Mouse (Mus musculus): ENCODE measurements at regions not wholly inside any gene's neighbourhood (a gene's known extent, or its start where the extent isn't known, plus 50 kb on each side); places are given as distances from the start of the nearest gene placed in this dataset.

DNA sequence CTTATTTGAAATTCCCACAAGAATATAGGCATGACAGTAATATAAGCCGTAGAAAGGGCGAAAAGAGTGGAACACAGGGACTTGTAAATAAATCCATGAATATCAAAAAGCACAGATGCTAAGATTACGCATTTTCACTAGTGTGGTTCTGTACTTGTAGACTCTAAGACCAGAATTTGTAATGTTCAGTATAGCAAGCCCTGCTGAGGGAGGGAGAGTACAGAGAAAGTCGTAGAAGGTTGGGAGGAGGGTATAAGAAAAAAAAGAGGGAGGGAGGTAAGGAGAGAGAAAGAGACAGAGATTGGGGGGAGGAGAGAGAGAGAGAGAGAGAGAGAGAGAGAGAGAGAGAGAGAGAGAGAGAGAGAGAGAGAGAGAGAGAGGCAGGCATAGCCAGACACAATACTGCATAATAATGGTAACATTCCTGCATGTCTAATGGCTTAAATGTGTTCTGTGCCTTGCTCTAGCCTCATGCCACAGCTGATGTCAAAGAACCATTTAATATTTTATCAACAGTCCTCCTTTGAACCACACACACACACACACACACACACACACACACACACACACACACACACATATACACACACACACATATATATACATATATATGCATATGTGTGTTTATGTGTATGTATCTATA is 354.1 kb upstream of the Tmem161b start:
- Histone ChIP-seq H3K27me3 (ENCODE audit: control insufficient read depth, insufficient read depth, low read length, poor library complexity, severe bottlenecking) (no peaks in the 10 kb centered on the region; the same call in 1 of the 2 replicates), H3K36me3 (ENCODE audit: control insufficient read depth, insufficient read depth, low read length, poor library complexity, severe bottlenecking) (no peaks in the 10 kb centered on the region)
- no peak for DNase-seq (ENCODE audit: low read depth, low spot score)

DNA sequence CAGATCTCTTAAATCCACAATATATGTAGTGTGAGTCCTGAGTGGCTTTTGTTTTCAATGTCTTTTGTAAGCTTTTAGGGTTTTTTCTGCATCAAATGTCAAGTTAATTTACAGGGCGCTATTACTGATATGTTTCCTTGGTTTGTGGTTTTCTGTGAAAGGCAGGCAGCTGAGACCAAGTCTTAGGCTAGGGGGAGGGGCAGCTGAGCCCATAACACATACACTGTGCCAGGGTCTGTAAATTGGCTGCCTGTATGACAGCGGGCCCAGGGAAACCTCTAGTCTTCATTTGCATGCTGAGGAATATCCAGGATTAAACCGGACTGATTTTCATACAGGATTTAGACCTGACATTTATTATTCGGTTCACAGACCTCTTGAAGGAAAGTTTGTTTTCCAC is 353.2 kb upstream of the Tmem161b start:
- Histone ChIP-seq H3K27me3 (ENCODE audit: control insufficient read depth, insufficient read depth, low read length, poor library complexity, severe bottlenecking) (no peaks in the 10 kb centered on the region; the same call in 1 of the 2 replicates), H3K36me3 (ENCODE audit: control insufficient read depth, insufficient read depth, low read length, poor library complexity, severe bottlenecking) (no peaks in the 10 kb centered on the region)
- DNase-seq (ENCODE audit: low read depth, low spot score): no peak

DNA sequence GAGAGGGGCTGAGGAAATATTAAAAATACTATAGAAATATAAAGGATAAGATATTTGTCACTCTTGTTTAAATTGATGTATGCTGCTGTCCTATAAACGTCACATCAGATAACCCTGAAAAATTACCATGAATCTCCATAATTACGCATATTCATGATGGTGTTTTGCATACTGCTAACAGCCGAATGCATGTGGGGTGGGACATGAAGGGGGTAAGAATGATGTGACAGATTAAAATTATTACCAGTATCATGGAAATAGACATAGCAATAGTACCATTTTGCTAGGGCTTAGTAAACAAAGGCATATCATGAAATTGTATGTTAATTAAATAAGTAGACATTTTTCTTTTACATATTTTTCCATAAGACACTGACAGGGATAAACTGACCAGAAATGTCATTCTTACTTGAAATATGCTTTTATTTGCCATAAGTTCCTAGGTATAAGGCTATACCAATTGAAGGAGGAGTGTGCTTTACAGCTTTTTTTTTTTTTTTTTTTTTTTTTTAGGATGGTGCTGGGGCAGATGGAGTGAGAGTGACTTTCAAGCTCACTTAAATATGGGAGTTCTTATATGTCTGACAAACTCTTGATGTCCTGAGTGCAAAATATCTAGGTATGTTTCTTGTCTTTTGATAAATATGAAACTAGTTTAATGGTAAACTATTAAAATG is 349.8 kb upstream of the Tmem161b start:
- DNase-seq (ENCODE audit: low read depth, low spot score): no peak
- Histone ChIP-seq H3K36me3 (ENCODE audit: control insufficient read depth, insufficient read depth, low read length, poor library complexity, severe bottlenecking) (no peaks in the 10 kb centered on the region), H3K27me3 (ENCODE audit: control insufficient read depth, insufficient read depth, low read length, poor library complexity, severe bottlenecking) (no peaks in the 10 kb centered on the region; the same call in 1 of the 2 replicates)

DNA sequence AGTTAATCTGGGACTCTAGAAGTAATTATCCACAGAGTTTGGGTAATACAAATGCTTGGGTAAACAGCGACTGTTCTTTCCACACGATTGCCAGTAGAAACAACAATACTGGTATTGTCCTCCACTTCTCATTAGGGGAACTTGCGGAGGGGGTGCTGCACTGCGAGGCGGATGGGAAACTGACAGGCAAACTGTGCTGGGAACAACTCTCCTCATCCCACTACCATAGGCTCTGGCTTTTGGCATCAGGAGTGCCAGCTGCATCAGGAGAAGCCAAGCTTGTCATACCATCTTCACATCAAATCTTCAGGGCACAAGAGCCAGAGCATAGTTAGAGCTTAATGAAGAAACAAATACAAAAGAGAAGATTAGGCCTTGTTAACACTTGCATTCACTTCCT is 349.2 kb upstream of the Tmem161b start:
- no peaks in the 10 kb centered on the region; the same call in 1 of the 2 replicates for H3K27me3 ChIP-seq (ENCODE audit: control insufficient read depth, insufficient read depth, low read length, poor library complexity, severe bottlenecking)
- no peaks in the 10 kb centered on the region for H3K36me3 ChIP-seq (ENCODE audit: control insufficient read depth, insufficient read depth, low read length, poor library complexity, severe bottlenecking)
- no peak for DNase-seq (ENCODE audit: low read depth, low spot score)

DNA sequence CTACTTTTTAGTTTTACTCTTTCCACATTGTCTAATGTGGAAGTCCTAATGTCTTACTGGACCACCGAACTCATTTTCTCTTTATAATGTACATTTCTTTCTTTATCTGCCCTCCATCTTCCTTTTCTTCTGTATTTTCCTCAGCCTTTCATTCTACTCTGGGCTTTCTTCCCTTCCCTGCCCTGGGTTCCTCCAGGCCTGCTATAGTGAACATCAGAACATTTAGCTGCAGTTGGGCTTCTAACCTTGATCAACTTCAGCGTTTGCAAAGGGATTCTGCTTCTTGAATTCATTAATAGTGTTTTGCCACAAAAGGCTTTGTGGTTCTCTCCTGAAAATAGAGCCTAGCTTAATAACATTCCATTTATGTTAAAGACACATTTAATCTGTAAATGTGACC is 342.5 kb upstream of the Tmem161b start:
- DNase-seq (ENCODE audit: low read depth, low spot score): no peak
- Histone ChIP-seq H3K36me3 (ENCODE audit: control insufficient read depth, insufficient read depth, low read length, poor library complexity, severe bottlenecking) (no peaks in the 10 kb centered on the region), H3K27me3 (ENCODE audit: control insufficient read depth, insufficient read depth, low read length, poor library complexity, severe bottlenecking) (no peaks in the 10 kb centered on the region)

DNA sequence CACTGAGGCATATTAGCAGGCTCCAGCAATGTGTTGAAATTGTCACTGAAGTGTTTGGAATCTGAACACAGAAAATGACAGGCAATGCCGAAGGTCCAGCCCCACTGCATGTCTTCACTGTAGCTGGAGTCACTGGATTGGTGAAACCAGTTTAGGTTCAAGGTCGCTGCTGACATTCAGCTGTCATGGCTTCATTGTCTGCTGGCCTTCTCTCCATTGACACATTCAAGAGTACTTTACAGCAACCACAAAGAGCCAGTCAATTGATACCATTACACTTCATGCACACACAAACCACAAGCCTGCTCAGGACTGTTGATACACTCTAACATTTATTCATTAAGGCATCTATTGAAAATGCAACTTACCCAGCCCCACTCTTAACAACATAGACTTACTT is 341.8 kb upstream of the Tmem161b start:
- Histone ChIP-seq H3K36me3 (ENCODE audit: control insufficient read depth, insufficient read depth, low read length, poor library complexity, severe bottlenecking) (no peaks in the 10 kb centered on the region), H3K27me3 (ENCODE audit: control insufficient read depth, insufficient read depth, low read length, poor library complexity, severe bottlenecking) (no peaks in the 10 kb centered on the region)
- DNase-seq (ENCODE audit: low read depth, low spot score): no peak

DNA sequence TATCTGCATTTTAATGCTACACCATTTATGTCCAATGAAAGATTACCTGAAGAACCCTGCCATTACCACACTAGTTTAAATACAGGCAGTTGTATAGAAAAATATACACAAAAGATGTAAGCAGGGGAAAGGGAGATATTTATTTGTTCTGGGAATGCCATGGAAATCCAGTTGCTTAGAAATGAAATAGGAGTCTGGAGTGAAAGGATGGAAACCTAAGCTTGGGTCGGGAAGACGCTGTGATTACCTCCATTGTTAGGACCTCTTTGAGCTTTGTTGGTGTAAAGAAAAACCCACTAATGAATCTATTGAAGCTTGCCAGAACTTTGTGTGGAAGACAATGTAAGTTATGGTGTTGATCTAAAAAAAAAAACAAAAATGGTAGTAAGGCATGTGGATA is 341.3 kb upstream of the Tmem161b start:
- Histone ChIP-seq H3K27me3 (ENCODE audit: control insufficient read depth, insufficient read depth, low read length, poor library complexity, severe bottlenecking) (no peaks in the 10 kb centered on the region), H3K36me3 (ENCODE audit: control insufficient read depth, insufficient read depth, low read length, poor library complexity, severe bottlenecking) (no peaks in the 10 kb centered on the region)
- DNase-seq (ENCODE audit: low read depth, low spot score): no peak

DNA sequence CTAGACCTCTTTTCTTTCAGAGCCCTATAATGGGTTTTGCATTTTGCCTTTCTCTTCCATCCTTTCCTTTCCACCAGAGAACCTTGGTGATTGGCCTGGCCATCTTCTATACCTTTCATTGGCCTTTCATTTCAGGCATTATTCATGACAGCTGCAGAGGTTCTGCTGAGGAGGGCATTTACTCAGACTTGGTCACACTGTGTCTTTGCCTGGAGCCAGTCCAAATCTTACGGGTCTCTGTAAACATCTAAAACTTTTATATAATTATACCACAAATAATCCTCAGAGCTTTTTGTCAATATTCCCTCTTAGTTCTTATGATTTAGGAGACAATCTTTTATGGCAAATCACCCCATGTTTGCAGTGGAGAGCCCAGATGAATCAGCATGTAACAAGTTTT is 339.3 kb upstream of the Tmem161b start:
- H3K27me3 ChIP-seq (ENCODE audit: control insufficient read depth, insufficient read depth, low read length, poor library complexity, severe bottlenecking): 0 out of 2 replicates have a peak, but pooled peaks cover 2% of the 10 kb centered on the region
- H3K36me3 ChIP-seq (ENCODE audit: control insufficient read depth, insufficient read depth, low read length, poor library complexity, severe bottlenecking): no peaks in the 10 kb centered on the region
- DNase-seq (ENCODE audit: low read depth, low spot score): no peak

DNA sequence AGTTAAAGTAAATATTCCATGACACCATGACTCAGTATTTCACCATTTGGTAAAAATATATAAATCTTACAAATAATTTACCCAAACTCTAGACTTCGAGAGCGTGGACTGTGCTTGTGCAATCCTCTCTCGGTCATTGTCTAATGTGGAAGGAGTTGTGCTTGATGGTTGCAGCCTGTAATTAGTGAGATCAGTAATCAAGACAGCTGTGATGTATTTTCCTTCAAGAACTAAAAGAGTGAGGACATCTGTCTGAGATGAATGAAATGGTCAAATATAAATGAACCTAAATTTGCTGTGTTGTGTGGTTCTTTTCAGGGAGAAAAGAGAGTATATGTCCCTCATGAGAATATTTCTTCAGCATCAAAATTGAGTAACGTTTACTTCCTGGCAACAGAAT is 338.3 kb upstream of the Tmem161b start:
- no peak for DNase-seq (ENCODE audit: low read depth, low spot score)
- Histone ChIP-seq H3K36me3 (ENCODE audit: control insufficient read depth, insufficient read depth, low read length, poor library complexity, severe bottlenecking) (no peaks in the 10 kb centered on the region), H3K27me3 (ENCODE audit: control insufficient read depth, insufficient read depth, low read length, poor library complexity, severe bottlenecking) (0 out of 2 replicates have a peak, but pooled peaks cover 2% of the 10 kb centered on the region)

DNA sequence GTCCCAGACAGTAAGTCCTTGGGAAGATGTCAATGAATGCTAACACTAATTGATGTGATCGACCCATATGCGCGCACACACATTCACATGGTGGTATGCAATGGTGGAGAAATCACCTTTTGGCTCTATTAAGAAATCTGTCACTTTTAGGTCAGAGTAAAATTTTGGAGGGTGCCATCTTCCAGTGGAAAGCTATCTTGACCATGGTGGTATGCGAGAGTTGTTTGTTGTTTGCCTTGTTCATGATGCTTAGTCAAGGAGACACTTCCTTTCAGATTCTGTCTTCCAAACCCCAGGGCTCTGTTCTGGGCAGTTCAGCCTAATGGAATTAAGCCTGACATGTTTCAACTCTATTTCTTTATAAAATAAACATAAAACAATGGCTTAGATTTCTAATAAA is 337.9 kb upstream of the Tmem161b start:
- Histone ChIP-seq H3K36me3 (ENCODE audit: control insufficient read depth, insufficient read depth, low read length, poor library complexity, severe bottlenecking) (no peaks in the 10 kb centered on the region), H3K27me3 (ENCODE audit: control insufficient read depth, insufficient read depth, low read length, poor library complexity, severe bottlenecking) (0 out of 2 replicates have a peak, but pooled peaks cover 2% of the 10 kb centered on the region)
- DNase-seq (ENCODE audit: low read depth, low spot score): no peak

DNA sequence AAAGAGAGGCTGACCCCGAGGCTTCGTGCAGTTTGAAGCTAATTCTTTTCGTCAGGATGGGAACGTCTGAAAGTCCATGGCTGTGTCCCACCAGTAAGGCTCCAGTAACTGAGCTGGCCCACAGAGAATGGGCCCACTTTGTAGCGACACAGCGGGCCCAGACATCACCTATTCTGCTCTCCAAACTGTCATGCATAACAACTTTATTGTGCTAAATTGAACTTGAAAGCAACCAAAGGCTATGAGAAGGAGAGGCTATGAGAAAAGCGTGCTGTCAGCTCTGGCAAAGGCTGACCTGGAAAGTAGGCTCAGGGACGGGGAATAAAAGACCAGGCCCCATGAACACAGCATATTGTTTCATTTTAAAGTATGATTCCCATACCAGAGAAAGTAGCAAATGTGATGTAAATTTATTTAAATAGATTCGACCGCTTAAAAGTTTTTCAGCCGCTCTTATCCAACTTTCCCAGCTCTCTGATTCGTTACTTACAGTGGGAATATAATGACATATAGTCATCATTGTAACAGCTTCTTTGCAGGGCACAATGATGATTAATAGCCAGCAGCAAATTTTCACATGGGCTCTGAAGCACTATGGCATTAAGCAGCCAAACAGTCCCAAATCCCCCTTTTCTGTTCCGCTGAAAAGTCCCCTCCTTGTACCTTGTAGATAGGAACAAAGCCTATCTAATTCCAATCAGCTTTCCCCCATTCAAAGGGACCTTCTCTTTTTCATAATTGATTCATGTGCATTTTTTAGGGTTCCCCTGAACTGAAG is 337.1 kb upstream of the Tmem161b start:
- Histone ChIP-seq H3K36me3 (ENCODE audit: control insufficient read depth, insufficient read depth, low read length, poor library complexity, severe bottlenecking) (no peaks in the 10 kb centered on the region), H3K27me3 (ENCODE audit: control insufficient read depth, insufficient read depth, low read length, poor library complexity, severe bottlenecking) (0 out of 2 replicates have a peak, but pooled peaks cover 2% of the 10 kb centered on the region)
- DNase-seq (ENCODE audit: low read depth, low spot score): no peak

DNA sequence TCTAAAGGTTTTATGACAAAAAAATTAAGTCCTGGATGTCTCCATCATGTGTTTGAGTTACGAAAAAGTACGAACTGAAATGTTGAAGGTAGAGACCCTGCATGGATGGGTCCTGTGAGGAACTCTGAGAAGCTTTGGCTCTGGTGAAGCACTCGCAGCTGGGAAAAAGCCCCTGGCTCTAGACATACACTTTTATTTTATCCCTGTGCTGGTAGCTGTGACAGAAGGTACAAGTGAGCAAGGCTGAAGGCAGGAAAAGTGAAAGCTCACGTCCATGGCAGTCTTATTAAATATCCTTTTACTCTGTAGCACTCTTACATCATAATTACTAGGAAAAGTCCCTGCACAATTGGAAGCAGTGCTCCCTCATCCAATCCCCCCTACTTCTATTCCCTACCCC is 336.4 kb upstream of the Tmem161b start:
- no peak for DNase-seq (ENCODE audit: low read depth, low spot score)
- Histone ChIP-seq H3K27me3 (ENCODE audit: control insufficient read depth, insufficient read depth, low read length, poor library complexity, severe bottlenecking) (0 out of 2 replicates have a peak, but pooled peaks cover 2% of the 10 kb centered on the region), H3K36me3 (ENCODE audit: control insufficient read depth, insufficient read depth, low read length, poor library complexity, severe bottlenecking) (no peaks in the 10 kb centered on the region)

DNA sequence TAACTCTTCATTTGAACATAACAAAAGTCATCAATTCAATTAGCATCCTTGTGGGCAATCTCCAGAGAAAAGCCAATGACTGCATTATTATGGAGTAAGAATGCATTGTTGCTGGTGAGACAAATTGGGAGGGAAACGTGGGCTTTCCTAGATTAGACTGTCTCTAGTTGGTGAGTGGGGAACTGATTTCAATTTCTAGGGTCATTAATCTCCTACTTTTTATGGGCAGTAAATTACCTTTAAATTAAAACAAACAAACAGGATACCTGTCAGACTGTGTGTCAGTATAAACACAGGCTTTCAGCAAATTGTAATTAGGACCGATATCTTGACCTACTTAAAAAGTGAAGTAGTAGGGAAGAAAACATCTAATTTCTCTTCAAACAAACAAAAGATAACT is 307.4 kb upstream of the Tmem161b start:
- no peaks in the 10 kb centered on the region for H3K27me3 ChIP-seq (ENCODE audit: control insufficient read depth, insufficient read depth, low read length, poor library complexity, severe bottlenecking)
- no peak for DNase-seq (ENCODE audit: low read depth, low spot score)
- no peaks in the 10 kb centered on the region for H3K36me3 ChIP-seq (ENCODE audit: control insufficient read depth, insufficient read depth, low read length, poor library complexity, severe bottlenecking)

DNA sequence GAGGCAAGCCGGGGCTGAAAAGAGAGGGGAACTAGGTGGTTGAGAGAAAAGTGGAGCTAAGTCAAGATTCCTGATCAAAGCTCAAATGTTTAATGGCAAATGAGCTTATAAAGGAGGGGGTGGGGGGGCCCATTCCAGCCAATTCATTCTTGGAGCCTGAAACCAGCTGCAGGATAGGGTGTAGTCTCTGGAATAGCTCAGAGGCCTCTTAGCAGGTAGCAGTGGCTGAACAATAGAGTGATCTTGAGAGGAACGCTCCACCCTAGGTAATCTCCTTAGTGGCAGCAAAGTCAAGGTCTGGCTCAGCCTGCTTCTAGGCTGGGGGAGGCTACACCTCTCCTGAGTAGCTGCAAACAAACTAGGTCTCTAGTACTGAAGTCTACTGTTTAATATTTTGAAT is 289.3 kb upstream of the Tmem161b start:
- Histone ChIP-seq H3K36me3 (ENCODE audit: control insufficient read depth, insufficient read depth, low read length, poor library complexity, severe bottlenecking) (no peaks in the 10 kb centered on the region), H3K27me3 (ENCODE audit: control insufficient read depth, insufficient read depth, low read length, poor library complexity, severe bottlenecking) (no peaks in the 10 kb centered on the region)
- DNase-seq (ENCODE audit: low read depth, low spot score): no peak

DNA sequence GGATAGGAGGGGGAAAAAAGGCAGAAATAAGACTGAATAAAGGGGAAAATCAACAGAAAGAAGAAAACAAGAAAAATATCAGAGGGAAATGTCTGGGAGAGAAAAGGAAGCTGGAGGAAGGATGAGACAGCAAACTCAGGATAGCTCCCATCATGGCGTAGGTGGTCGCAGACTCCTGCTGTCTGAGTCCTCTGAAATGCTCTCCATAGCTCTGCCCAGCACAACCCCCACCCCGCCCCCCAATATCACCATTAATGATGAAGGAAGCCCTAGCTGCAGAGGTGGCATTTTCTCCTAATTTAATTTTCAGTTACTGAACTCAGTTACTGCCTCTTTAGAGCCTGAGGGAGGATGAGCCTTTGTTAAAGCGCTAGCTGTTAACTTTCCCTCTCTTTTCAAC is 275.6 kb upstream of the Tmem161b start:
- H3K27me3 ChIP-seq (ENCODE audit: control insufficient read depth, insufficient read depth, low read length, poor library complexity, severe bottlenecking): no peaks in the 10 kb centered on the region

More for the DNA sequence above, 275.6 kb upstream of the Tmem161b start:
- no peak for DNase-seq (ENCODE audit: low read depth, low spot score)
- H3K36me3 ChIP-seq (ENCODE audit: control insufficient read depth, insufficient read depth, low read length, poor library complexity, severe bottlenecking): no peaks in the 10 kb centered on the region

Data from splenic B cell, adult 2 months (primary cell).